Mouse (Mus musculus): ENCODE measurements around the gene Hspa1l.

- TF ChIP-seq CTCF (IDR thresholded peaks at IDR 0.05; ENCODE audit: low read depth, low read length), result no peak
- TF ChIP-seq POLR2A (IDR thresholded peaks at IDR 0.05; ENCODE audit: borderline replicate concordance, low read depth, low read length), result no peak
Observed at GRCm38 (mm10) chr17:34954831-34955230, 17.7 kb upstream of the Hspa1l start.

Measured in bone marrow macrophage, adult 2 months (primary cell).